Mouse (Mus musculus): ENCODE results near the gene Prpf3.

DNA sequence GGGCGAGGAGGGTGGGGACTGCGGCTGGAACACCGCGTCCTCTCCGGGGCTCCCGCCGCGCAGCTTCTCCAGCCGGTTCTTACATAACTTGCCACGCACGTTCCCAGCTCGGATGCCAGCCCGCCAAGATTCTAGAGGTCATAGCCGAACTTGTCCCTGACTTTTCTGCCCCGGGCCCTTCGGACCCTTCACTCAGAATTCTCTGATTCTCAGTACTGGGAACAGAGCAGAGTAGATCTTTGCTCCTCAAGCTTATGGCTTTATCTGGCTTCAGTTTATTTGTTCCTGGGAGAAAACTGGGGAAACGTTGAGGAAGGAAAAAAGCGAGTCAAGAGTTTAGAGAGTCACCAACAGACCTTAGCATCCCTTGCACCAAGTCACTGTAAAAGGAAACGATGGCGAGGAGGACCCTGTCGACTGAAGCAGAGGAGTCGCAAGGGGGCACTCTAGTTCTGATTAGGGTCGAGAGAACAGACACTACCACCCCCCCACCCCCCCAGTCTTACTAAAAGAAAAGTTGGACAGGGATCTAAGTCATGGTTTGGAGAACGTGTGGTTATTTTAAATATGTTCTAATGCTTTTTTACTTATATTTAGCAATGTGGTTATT lies 27.2 kb upstream of the Prpf3 start:
- TF ChIP-seq CTCF (IDR thresholded peaks at IDR 0.05; ENCODE audit: borderline replicate concordance, insufficient read depth, low read length) (peak; percentile 45; the same call in 1 of the 2 replicates), POLR2A (IDR thresholded peaks at IDR 0.05; ENCODE audit: low read depth, low read length) (no peak)

Data from embryonic fibroblast, embryonic 13.5 days (primary cell).